Mouse (Mus musculus) C2C12 (cell line): ENCODE measurements around the gene Sbno1. TPM values are rescaled to one million over a fixed set of nuclear protein-coding genes. Genes with fewer than 3 reads are reported as not detected.
A peak's percentile ranks its signal among the peaks of the same experiment; 100 is the strongest.

Experiments
- H3K27me3 ChIP-seq: one replicate; pipeline ENCODE4 v1.6.1; 2011; ENCODE audit not compliant: control insufficient read depth, insufficient read depth, insufficient read length
- H3K36me3 ChIP-seq: one replicate; pipeline ENCODE4 v1.6.1; 2011; ENCODE audit not compliant: control insufficient read depth, insufficient read depth
- H3K4me3 ChIP-seq: one replicate; pipeline ENCODE4 v1.5.1; 2011; ENCODE audit warnings: mild to moderate bottlenecking, control low read depth; ENCODE audit not compliant: poor library complexity, insufficient read depth, severe bottlenecking
- H3K79me2 ChIP-seq: one replicate; pipeline ENCODE4 v1.6.1; 2011; ENCODE audit not compliant: control insufficient read depth, insufficient read depth
- H3K79me3 ChIP-seq: one replicate; pipeline ENCODE4 v1.6.1; 2011; ENCODE audit warnings: low read depth, control low read depth
- H3ac ChIP-seq: one replicate; pipeline ENCODE3; 2011; ENCODE audit warnings: low read depth; ENCODE audit not compliant: control insufficient read depth, insufficient read length
- CEBPB ChIP-seq: IDR thresholded peaks from one replicate; pipeline ENCODE4 v1.6.1; 2011; ENCODE audit warnings: low read depth, mild to moderate bottlenecking, control low read depth, moderate library complexity
- CTCF ChIP-seq: IDR thresholded peaks from one replicate; pipeline ENCODE4 v1.5.1; 2011; ENCODE audit not compliant: control insufficient read depth, insufficient read depth, insufficient read length
- FOSL1 ChIP-seq: IDR thresholded peaks from one replicate; pipeline ENCODE4 v1.8.0; 2011; ENCODE audit warnings: mild to moderate bottlenecking, low read length; ENCODE audit not compliant: poor library complexity, insufficient read depth, severe bottlenecking
- MAX ChIP-seq: IDR thresholded peaks from one replicate; pipeline ENCODE4 v1.6.1; 2011; ENCODE audit warnings: mild to moderate bottlenecking, control low read depth
- MYOD1 ChIP-seq: IDR thresholded peaks from one replicate; pipeline ENCODE4 v1.6.1; 2011; ENCODE audit warnings: low read depth; ENCODE audit not compliant: control insufficient read depth, insufficient read length
- MYOG ChIP-seq: IDR thresholded peaks from one replicate; pipeline ENCODE4 v1.6.1; 2011; ENCODE audit not compliant: control insufficient read depth, insufficient read length; ENCODE audit errors: extremely low read depth
- USF1 ChIP-seq: IDR thresholded peaks from one replicate; pipeline ENCODE4 v1.6.1; 2011; ENCODE audit warnings: low read depth, mild to moderate bottlenecking, control low read depth, moderate library complexity
- polyA plus RNA-seq: library from polyadenylated mRNA; unstranded; fragments of >200 nt; fragmentation: generic; extraction: Trizol; gene quantifications from one replicate; pipeline ENCODE4 v1.2.1, GENCODE M21; 2012; ENCODE audit warnings: missing spikeins

Gene Sbno1
- polyA plus RNA-seq, 1 experiment, result 13.0 TPM

- Histone ChIP-seq H3K79me2 (peaks cover 98% of the 10 kb centered on the region), H3K27me3 (no peaks in the 10 kb centered on the region), H3K36me3 (peaks cover 45% of the 10 kb centered on the region), H3K4me3 (peak overlapping the region; percentile 65), H3K79me3 (peaks cover 57% of the 10 kb centered on the region), H3ac (peak overlapping the region; percentile 82)
- no peak for TF ChIP-seq FOSL1
- no peak for TF ChIP-seq MYOD1
- TF ChIP-seq CTCF, result no peak
- TF ChIP-seq USF1, result no peak
- no peak for TF ChIP-seq MAX
- TF ChIP-seq CEBPB, result no peak
- no peak for TF ChIP-seq MYOG
These were observed 20.6 kb upstream of the Sbno1 start for GRCm38 (mm10) chr5:124446301-124446881.

- Histone ChIP-seq H3K4me3 (peak overlapping the region; percentile 65), H3ac (peak overlapping the region; percentile 82), H3K27me3 (no peaks in the 10 kb centered on the region), H3K79me2 (peaks cover 98% of the 10 kb centered on the region), H3K79me3 (peaks cover 58% of the 10 kb centered on the region), H3K36me3 (peaks cover 38% of the 10 kb centered on the region)
- TF ChIP-seq MAX (no peak), CTCF (no peak), MYOD1 (no peak), MYOG (no peak), USF1 (no peak), CEBPB (no peak), FOSL1 (no peak)
These were observed 20.0 kb upstream of the Sbno1 start for GRCm38 (mm10) chr5:124445621-124446293.

- Histone ChIP-seq H3K27me3 (no peaks in the 10 kb centered on the region), H3ac (peak overlapping the region; percentile 82), H3K79me2 (peaks cover 94% of the 10 kb centered on the region), H3K36me3 (peaks cover 30% of the 10 kb centered on the region), H3K4me3 (peak overlapping the region; percentile 65), H3K79me3 (peaks cover 51% of the 10 kb centered on the region)
- TF ChIP-seq CEBPB, result no peak
- TF ChIP-seq MAX, result peak; percentile 27
- no peak for TF ChIP-seq CTCF
- TF ChIP-seq USF1, result no peak
These were observed 19.1 kb upstream of the Sbno1 start for GRCm38 (mm10) chr5:124444661-124445561.

- H3K79me3 ChIP-seq, result peaks cover 47% of the 10 kb centered on the region
- H3K36me3 ChIP-seq, result peaks cover 23% of the 10 kb centered on the region
- no peak overlapping the region for H3K4me3 ChIP-seq
- no peak overlapping the region for H3ac ChIP-seq
- H3K79me2 ChIP-seq, result peaks cover 87% of the 10 kb centered on the region
- TF ChIP-seq USF1 (no peak), MYOD1 (no peak), MAX (no peak)
- H3K27me3 ChIP-seq, result no peaks in the 10 kb centered on the region
These were observed 18.4 kb upstream of the Sbno1 start for GRCm38 (mm10) chr5:124444208-124444607.

- Histone ChIP-seq H3K36me3 (peaks cover 7% of the 10 kb centered on the region), H3K79me3 (peaks cover 31% of the 10 kb centered on the region), H3K79me2 (peaks cover 72% of the 10 kb centered on the region), H3ac (no peak overlapping the region), H3K4me3 (no peak overlapping the region), H3K27me3 (no peaks in the 10 kb centered on the region)
- TF ChIP-seq FOSL1, result no peak
- TF ChIP-seq CEBPB, result peak; percentile 63
- TF ChIP-seq MYOD1, result no peak
- TF ChIP-seq CTCF, result no peak
These were observed 16.8 kb upstream of the Sbno1 start for GRCm38 (mm10) chr5:124442628-124443027.
